Mouse (Mus musculus) spleen, adult 2 months (tissue): ENCODE measurements around the gene Scube1. TPM values are rescaled to one million over a fixed set of nuclear protein-coding genes. Genes with fewer than 3 reads are reported as not detected.

Source experiments
- DNase-seq, 2 experiments: peaks; one replicate each; pipeline versions ENCODE4 v3.0.0 to v3.0.0-alpha.2; 2012 to 2021; ENCODE audit warnings: low spot score in 2 of 2, low read depth in 1 of 2
- H3K27ac ChIP-seq: fragments of 200-500 bp; 2 replicates; pipeline ENCODE4 v1.5.1; 2012; ENCODE audit warnings: low read length, inconsistent platforms; ENCODE audit not compliant: insufficient read depth
- H3K27me3 ChIP-seq: fragments of 200-500 bp; 2 replicates; pipeline ENCODE4 v1.6.1; 2012; ENCODE audit warnings: mild to moderate bottlenecking, moderate library complexity, low read length, inconsistent platforms; ENCODE audit not compliant: control insufficient read depth, insufficient read depth
- H3K36me3 ChIP-seq: fragments of 200-500 bp; 2 replicates; pipeline ENCODE4 v1.6.1; 2012; ENCODE audit warnings: mild to moderate bottlenecking, low read length, inconsistent platforms; ENCODE audit not compliant: control insufficient read depth, insufficient read depth
- H3K4me1 ChIP-seq: fragments of 200-500 bp; 2 replicates; pipeline ENCODE4 v1.6.1; 2011; ENCODE audit warnings: inconsistent platforms; ENCODE audit not compliant: control insufficient read depth, insufficient read depth, insufficient read length
- H3K4me3 ChIP-seq: fragments of 200-500 bp; 2 replicates; pipeline ENCODE4 v1.5.1; 2011; ENCODE audit warnings: mild to moderate bottlenecking, inconsistent platforms; ENCODE audit not compliant: insufficient read depth, insufficient read length; ENCODE audit errors: extremely low read depth
- CTCF ChIP-seq: fragments of 200-500 bp; IDR thresholded peaks from 2 replicates; pipeline ENCODE4 v1.5.1; 2011; ENCODE audit warnings: mild to moderate bottlenecking, inconsistent platforms; ENCODE audit not compliant: insufficient read depth, insufficient read length, insufficient replicate concordance; ENCODE audit errors: extremely low read depth
- POLR2A ChIP-seq: fragments of 200-500 bp; IDR thresholded peaks from 2 replicates; pipeline ENCODE4 v1.6.1; 2011; ENCODE audit warnings: low read depth, low read length, inconsistent platforms
- WGBS: fragments of 180-500 bp; shearing (Covaris S2); methylation state at CpG from one replicate; pipeline ENCODE4 v1.1.7; 2018; 5-methylcytosine and 5-hydroxymethylcytosine counted together
- polyA plus RNA-seq: library from polyadenylated mRNA; depleted of rRNA; stranded (reverse); fragments of >200 nt; gene quantifications from 2 replicates; pipeline ENCODE4 v1.2.3, GENCODE M21; 2012

Scube1 gene
- polyA plus RNA-seq, 1 experiment: 8.8 TPM

DNA sequence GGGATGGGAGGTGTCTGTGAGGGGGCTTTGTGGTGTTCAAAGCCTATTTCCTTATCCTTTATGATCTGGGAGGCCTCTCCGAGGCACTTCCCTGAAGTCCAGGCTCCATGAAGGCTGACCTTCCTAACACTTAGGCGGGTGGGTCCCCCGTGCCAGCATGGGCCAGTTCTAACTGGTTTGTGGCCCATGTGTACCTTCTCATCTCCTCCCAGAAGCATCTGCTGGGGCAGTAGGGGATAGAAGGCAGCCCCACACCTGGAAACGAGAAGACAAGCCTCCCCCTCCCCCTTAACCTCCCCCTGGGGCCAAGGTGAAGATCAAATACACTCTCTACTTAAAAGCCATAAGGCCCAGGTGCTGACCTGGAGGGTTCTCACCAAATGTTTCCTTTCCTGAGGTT is 84.6 kb downstream of the Scube1 start:
- H3K36me3 ChIP-seq: no peaks in the 10 kb centered on the region

DNA sequence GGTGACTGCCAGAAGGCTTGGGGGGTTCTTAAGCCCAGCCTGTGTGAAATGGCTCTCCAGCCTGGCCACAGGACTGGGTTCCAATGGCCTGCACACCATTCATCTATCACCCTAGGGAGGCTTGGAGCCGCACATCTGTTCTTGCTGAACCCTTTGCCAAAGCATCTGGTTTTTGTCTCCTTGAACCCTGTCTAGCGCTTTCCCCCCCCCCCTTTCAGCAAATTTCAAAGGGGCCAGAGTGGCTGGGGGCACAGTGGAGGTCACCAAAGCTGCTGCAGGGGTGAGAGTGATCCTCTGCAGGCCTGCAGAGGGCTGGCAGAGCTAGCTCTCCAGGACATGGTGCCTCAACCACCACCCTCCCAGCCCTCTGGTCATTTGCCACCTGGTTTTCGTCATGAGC is 85.7 kb downstream of the Scube1 start:
- no peak for DNase-seq
- no peak overlapping the region for H3K27ac ChIP-seq
- no peak overlapping the region for H3K4me3 ChIP-seq
- no peaks in the 10 kb centered on the region for H3K36me3 ChIP-seq
- no peaks in the 10 kb centered on the region for H3K27me3 ChIP-seq
- 87% methylated on average over 3 of the region's 3 CpGs for WGBS
- no peaks in the 10 kb centered on the region for H3K4me1 ChIP-seq
- TF ChIP-seq POLR2A (no peak), CTCF (no peak)

More for the DNA sequence above, 84.6 kb downstream of the Scube1 start:
- Histone ChIP-seq H3K27me3 (no peaks in the 10 kb centered on the region), H3K4me1 (no peaks in the 10 kb centered on the region), H3K4me3 (no peak overlapping the region), H3K27ac (no peak overlapping the region)
- 51% methylated on average over 4 of the region's 4 CpGs for WGBS
- TF ChIP-seq CTCF (no peak), POLR2A (no peak)
- DNase-seq: no peak

DNA sequence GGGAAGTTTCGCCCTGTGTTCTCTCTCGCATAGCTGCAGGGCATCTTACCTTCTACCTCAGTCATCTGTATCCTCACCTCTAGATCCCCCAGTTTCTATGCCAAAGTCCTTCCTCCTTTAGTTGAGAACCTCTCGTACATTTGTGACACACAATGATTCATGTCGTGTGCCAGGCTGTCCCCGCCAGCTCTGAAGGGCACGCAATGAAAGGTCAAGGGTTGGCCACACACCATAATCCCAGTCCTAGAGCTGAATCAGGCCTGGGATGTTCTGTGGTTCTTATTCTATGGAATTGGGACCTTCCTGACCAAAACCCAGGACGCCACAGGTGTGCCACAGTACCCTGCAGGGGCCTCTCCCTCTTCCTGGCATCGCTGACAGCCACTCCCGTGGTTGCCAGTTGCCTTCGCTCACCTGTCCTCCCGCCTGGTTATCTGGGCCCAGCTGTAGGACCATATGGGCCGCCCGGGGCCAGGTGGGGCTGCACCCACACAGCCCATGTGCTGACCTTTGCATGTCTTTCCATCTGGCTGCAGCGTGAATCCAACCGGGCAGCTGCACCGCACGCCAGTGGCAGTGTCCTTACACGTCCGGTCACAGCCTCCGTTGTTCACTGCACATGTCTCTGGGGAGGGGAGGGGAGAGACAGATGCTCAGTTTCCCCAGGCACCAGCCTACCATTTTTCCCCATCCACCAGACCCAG is 86.5 kb downstream of the Scube1 start:
- no peaks in the 10 kb centered on the region for H3K27me3 ChIP-seq
- DNase-seq: no peak
- H3K4me1 ChIP-seq: no peaks in the 10 kb centered on the region
- TF ChIP-seq CTCF: no peak
- no peak for TF ChIP-seq POLR2A
- H3K4me3 ChIP-seq: no peak overlapping the region
- H3K36me3 ChIP-seq: no peaks in the 10 kb centered on the region
- no peak overlapping the region for H3K27ac ChIP-seq
- 82% methylated on average over 20 of the region's 20 CpGs for WGBS

DNA sequence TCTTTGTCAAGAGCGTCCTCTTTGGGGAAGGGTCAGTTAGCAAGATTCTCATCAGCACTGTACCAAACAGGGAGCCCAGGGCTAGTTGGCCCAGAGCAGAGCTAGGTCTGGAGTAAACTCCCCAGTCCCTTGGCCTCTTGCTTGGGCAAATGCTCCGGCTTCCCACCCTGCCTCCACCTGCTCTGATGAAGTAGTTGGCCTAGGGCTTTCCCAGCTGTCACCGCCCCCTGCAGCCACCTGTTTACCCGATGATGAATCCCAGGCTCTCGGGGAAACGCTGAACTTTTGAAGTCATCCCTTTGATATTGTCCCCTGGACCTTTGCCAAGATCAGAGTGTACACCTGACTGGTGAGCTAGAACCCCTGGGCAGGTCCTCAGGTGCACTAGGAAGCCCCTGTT is 88.1 kb downstream of the Scube1 start:
- Histone ChIP-seq H3K4me1 (no peaks in the 10 kb centered on the region), H3K27me3 (no peaks in the 10 kb centered on the region), H3K36me3 (no peaks in the 10 kb centered on the region), H3K4me3 (no peak overlapping the region), H3K27ac (no peak overlapping the region)
- TF ChIP-seq POLR2A (no peak), CTCF (no peak)
- 68% methylated on average over 6 of the region's 6 CpGs for WGBS
- DNase-seq: no peak

DNA sequence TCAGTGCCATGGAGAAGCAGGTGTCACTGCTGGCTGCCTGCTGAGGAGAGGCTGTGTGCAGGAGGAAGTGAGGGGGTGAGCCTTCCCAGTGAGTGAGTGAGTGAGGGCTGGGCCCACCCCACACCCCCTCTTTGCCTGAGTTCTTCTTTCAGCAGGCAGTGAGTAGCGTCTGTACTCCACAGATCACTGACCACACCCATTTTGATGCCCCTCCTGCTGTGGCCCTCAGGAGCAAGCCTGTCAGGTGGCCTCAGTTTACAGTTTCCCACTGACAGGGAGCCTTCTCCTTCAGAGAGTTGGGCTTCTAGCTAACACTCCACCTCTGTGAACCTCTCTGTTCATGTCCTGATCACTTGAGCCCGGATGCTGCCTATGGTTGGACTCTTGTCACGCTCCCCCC is 89.6 kb downstream of the Scube1 start:
- TF ChIP-seq CTCF: no peak
- TF ChIP-seq POLR2A: no peak
- no peak overlapping the region for H3K4me3 ChIP-seq

DNA sequence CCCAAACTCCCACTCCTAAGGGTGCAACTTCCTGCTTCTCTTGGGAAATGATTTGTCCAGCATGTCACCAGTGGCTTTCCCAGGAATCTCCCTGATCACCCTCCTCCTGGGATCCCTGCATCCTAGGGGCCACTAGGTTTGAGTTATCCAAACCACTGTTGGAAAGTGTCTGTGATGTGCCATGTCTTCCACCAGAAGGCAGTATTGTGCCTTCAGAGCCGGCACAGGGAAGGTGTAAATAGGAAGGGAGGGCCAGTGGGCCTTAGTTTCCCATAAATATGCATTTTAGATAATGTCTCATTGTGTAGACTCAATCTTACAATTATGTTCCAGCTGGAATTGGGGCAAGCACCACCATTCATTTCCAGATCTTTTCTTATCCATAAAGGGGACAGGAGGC is 90.7 kb downstream of the Scube1 start:
- Histone ChIP-seq H3K4me3 (no peak overlapping the region), H3K27ac (no peak overlapping the region), H3K27me3 (no peaks in the 10 kb centered on the region), H3K4me1 (no peaks in the 10 kb centered on the region), H3K36me3 (no peaks in the 10 kb centered on the region)
- 3% methylated on average over 1 of the region's 1 CpGs for WGBS
- no peak for TF ChIP-seq CTCF
- TF ChIP-seq POLR2A: no peak
- no peak for DNase-seq

More for the DNA sequence above, 89.6 kb downstream of the Scube1 start:
- Histone ChIP-seq H3K27me3 (no peaks in the 10 kb centered on the region), H3K36me3 (no peaks in the 10 kb centered on the region), H3K4me1 (no peaks in the 10 kb centered on the region), H3K27ac (no peak overlapping the region)
- 47% methylated on average over 3 of the region's 3 CpGs for WGBS
- DNase-seq: no peak

- no peaks in the 10 kb centered on the region for H3K4me1 ChIP-seq
- 84% methylated on average over 7 of the region's 7 CpGs for WGBS
Observed at GRCm38 (mm10) chr15:83631071-83631470, 93.8 kb downstream of the Scube1 start.

More at GRCm38 (mm10) chr15:83631071-83631470, 93.8 kb downstream of the Scube1 start:
- H3K36me3 ChIP-seq: no peaks in the 10 kb centered on the region
- no peak overlapping the region for H3K27ac ChIP-seq
- no peak overlapping the region for H3K4me3 ChIP-seq
- TF ChIP-seq CTCF: no peak
- TF ChIP-seq POLR2A: no peak
- no peaks in the 10 kb centered on the region for H3K27me3 ChIP-seq
- no peak for DNase-seq
